Mouse (Mus musculus): ENCODE results near the gene Iars2. TPM values are rescaled to one million over a fixed set of nuclear protein-coding genes. Genes with fewer than 3 reads are reported as not detected.

Iars2 gene
- total and polyA plus RNA-seq, 3 experiments: 37.2 to 47.2 (median 41.9) TPM

- Histone ChIP-seq H3K27me3 (replicated peaks) (no peaks in the 10 kb centered on the region), H3K4me1 (ENCODE audit: control insufficient read depth in 1 of 2, insufficient read depth in 2 of 2) (no peaks in the 10 kb centered on the region), H3K9me3 (replicated peaks; ENCODE audit: low read length) (no peaks in the 10 kb centered on the region), H3K36me3 (replicated peaks in 1 of 2; ENCODE audit: control insufficient read depth in 1 of 2, insufficient read depth in 1 of 2, low read length in 1 of 2) (peaks cover 66 to 99% of the 10 kb centered on the region in 2 experiments), H3K9ac (ENCODE audit: insufficient read depth, low read depth) (no peak overlapping the region), H3K79me2 (replicated peaks; ENCODE audit: control insufficient read depth, extremely low read depth, insufficient read depth, poor library complexity, severe bottlenecking) (no peaks in the 10 kb centered on the region), H3K4me3 (replicated peaks in 1 of 3; ENCODE audit: low read depth in 2 of 3, low read length in 2 of 3, poor library complexity in 1 of 3) (no peak overlapping the region), H3K27ac (ENCODE audit: insufficient read depth, low read depth) (no peak overlapping the region), H3K4me2 (ENCODE audit: insufficient read depth, low read depth, poor library complexity, severe bottlenecking) (no peak overlapping the region)
- DNase-seq (ENCODE audit: extremely low read depth): no peak
- TF ChIP-seq NELFE (IDR thresholded peaks at IDR 0.05; ENCODE audit: low read depth, low read length) (no peak), CTCF (conservative IDR thresholded peaks at IDR 0.05 in 1 of 2, IDR thresholded peaks at IDR 0.05 in 1 of 2; ENCODE audit: low read depth in 2 of 2, low read length in 2 of 2) (peak in 1 of 2 experiments; percentile 20; a peak in 2 of 4 replicates)
- in situ Hi-C loops (cut with MboI; ENCODE audit: low pct_ligation_motif_present, low pct_unique_long_range_greater_than_20kb, low sequenced_read_pairs): no loop called here
- dilution Hi-C loops (cut with MboI; ENCODE audit: extremely low pct_ligation_motif_present, extremely low pct_unique_long_range_greater_than_20kb, low sequenced_read_pairs): no loop called here
Observed at GRCm38 (mm10) chr1:185346188-185346587, 17.0 kb upstream of the Iars2 start.

GRCm38 (mm10) chr1:185343422-185343821 is 14.2 kb upstream of the Iars2 start:
- no peak overlapping the region for H3K4me2 ChIP-seq (ENCODE audit: insufficient read depth, low read depth, poor library complexity, severe bottlenecking)
- H3K9ac ChIP-seq (ENCODE audit: insufficient read depth, low read depth): no peak overlapping the region
- no peaks in the 10 kb centered on the region for H3K4me1 ChIP-seq (ENCODE audit: control insufficient read depth in 1 of 2, insufficient read depth in 2 of 2)
- H3K27me3 ChIP-seq (replicated peaks): no peaks in the 10 kb centered on the region
- TF ChIP-seq MAZ (IDR thresholded peaks at IDR 0.05; ENCODE audit: low read depth, low read length): no peak
- TF ChIP-seq CTCF (conservative IDR thresholded peaks at IDR 0.05 in 1 of 2, IDR thresholded peaks at IDR 0.05 in 1 of 2; ENCODE audit: low read depth in 2 of 2, low read length in 2 of 2): peak in 1 of 2 experiments; percentile 15; a peak in 1 of 4 replicates
- H3K27ac ChIP-seq (ENCODE audit: insufficient read depth, low read depth): no peak overlapping the region
- in situ Hi-C loops (cut with MboI; ENCODE audit: low pct_ligation_motif_present, low pct_unique_long_range_greater_than_20kb, low sequenced_read_pairs): no loop called here
- H3K36me3 ChIP-seq (replicated peaks in 1 of 2; ENCODE audit: control insufficient read depth in 1 of 2, insufficient read depth in 1 of 2, low read length in 1 of 2): peaks cover 57 to 94% of the 10 kb centered on the region in 2 experiments
- H3K79me2 ChIP-seq (replicated peaks; ENCODE audit: control insufficient read depth, extremely low read depth, insufficient read depth, poor library complexity, severe bottlenecking): no peaks in the 10 kb centered on the region
- no peak overlapping the region for H3K4me3 ChIP-seq (replicated peaks in 1 of 3; ENCODE audit: low read depth in 2 of 3, low read length in 2 of 3, poor library complexity in 1 of 3)
- no peaks in the 10 kb centered on the region for H3K9me3 ChIP-seq (replicated peaks; ENCODE audit: low read length)
- no peak for DNase-seq (ENCODE audit: extremely low read depth)
- dilution Hi-C loops (cut with MboI; ENCODE audit: extremely low pct_ligation_motif_present, extremely low pct_unique_long_range_greater_than_20kb, low sequenced_read_pairs): no loop called here

- Histone ChIP-seq H3K27me3 (replicated peaks) (no peaks in the 10 kb centered on the region), H3K9me3 (replicated peaks; ENCODE audit: low read length) (no peaks in the 10 kb centered on the region), H3K9ac (ENCODE audit: insufficient read depth, low read depth) (no peak overlapping the region), H3K79me2 (replicated peaks; ENCODE audit: control insufficient read depth, extremely low read depth, insufficient read depth, poor library complexity, severe bottlenecking) (no peaks in the 10 kb centered on the region; the same call in 1 of the 2 replicates), H3K4me3 (replicated peaks in 1 of 3; ENCODE audit: low read depth in 2 of 3, low read length in 2 of 3, poor library complexity in 1 of 3) (no peak overlapping the region), H3K4me2 (ENCODE audit: insufficient read depth, low read depth, poor library complexity, severe bottlenecking) (no peak overlapping the region), H3K27ac (ENCODE audit: insufficient read depth, low read depth) (no peak overlapping the region), H3K4me1 (ENCODE audit: control insufficient read depth in 1 of 2, insufficient read depth in 2 of 2) (peaks cover 0 to 3% of the 10 kb centered on the region in 2 experiments; a peak in 2 of 4 replicates), H3K36me3 (replicated peaks in 1 of 2; ENCODE audit: control insufficient read depth in 1 of 2, insufficient read depth in 1 of 2, low read length in 1 of 2) (peaks cover 48 to 93% of the 10 kb centered on the region in 2 experiments)
- no peak for TF ChIP-seq USF2 (conservative IDR thresholded peaks at IDR 0.05; ENCODE audit: low read depth, low read length)
- no peak for TF ChIP-seq SIN3A (IDR thresholded peaks at IDR 0.05; ENCODE audit: low read length)
- TF ChIP-seq CHD2 (IDR thresholded peaks at IDR 0.05; ENCODE audit: low read length): no peak
- no peak for TF ChIP-seq MEF2A (IDR thresholded peaks at IDR 0.05; ENCODE audit: borderline replicate concordance, low read depth, low read length)
- TF ChIP-seq POLR2AphosphoS2 (IDR thresholded peaks at IDR 0.05; ENCODE audit: low read depth, low read length): no peak
- no peak for TF ChIP-seq GABPA (IDR thresholded peaks at IDR 0.05; ENCODE audit: insufficient replicate concordance, low read depth, low read length)
- no peak for TF ChIP-seq ZC3H11A (IDR thresholded peaks at IDR 0.05; ENCODE audit: low read depth, low read length)
- TF ChIP-seq USF1 (IDR thresholded peaks at IDR 0.05; ENCODE audit: low read depth, low read length): no peak
- TF ChIP-seq JUND (conservative IDR thresholded peaks at IDR 0.05; ENCODE audit: low read depth, low read length): no peak
- no peak for TF ChIP-seq ZKSCAN1 (IDR thresholded peaks at IDR 0.05; ENCODE audit: borderline replicate concordance, low read depth, low read length)
- no peak for TF ChIP-seq MAFK (IDR thresholded peaks at IDR 0.05; ENCODE audit: insufficient replicate concordance, low read length)
- TF ChIP-seq IRF4 (IDR thresholded peaks at IDR 0.05; ENCODE audit: low read depth, low read length): no peak
- TF ChIP-seq E2F4 (IDR thresholded peaks at IDR 0.05; ENCODE audit: insufficient replicate concordance, low read depth, low read length): no peak
- TF ChIP-seq CHD1 (IDR thresholded peaks at IDR 0.05; ENCODE audit: low read depth, low read length): no peak
- dilution Hi-C loops (cut with MboI; ENCODE audit: extremely low pct_ligation_motif_present, extremely low pct_unique_long_range_greater_than_20kb, low sequenced_read_pairs): no loop called here
- in situ Hi-C loops (cut with MboI; ENCODE audit: low pct_ligation_motif_present, low pct_unique_long_range_greater_than_20kb, low sequenced_read_pairs): no loop called here
- no peak for DNase-seq (ENCODE audit: extremely low read depth)
Observed at GRCm38 (mm10) chr1:185342441-185342840, 13.2 kb upstream of the Iars2 start.

Data from CH12.LX (cell line).